Mouse (Mus musculus): ENCODE results near the gene Efcab10. TPM values are rescaled to one million over a fixed set of nuclear protein-coding genes. Genes with fewer than 3 reads are reported as not detected.

The Efcab10 gene
- polyA plus RNA-seq (2011; ENCODE audit: insufficient read depth, insufficient read length, low read depth, missing spikeins): 2.1 and 4.7 TPM in 2 replicates

DNA sequence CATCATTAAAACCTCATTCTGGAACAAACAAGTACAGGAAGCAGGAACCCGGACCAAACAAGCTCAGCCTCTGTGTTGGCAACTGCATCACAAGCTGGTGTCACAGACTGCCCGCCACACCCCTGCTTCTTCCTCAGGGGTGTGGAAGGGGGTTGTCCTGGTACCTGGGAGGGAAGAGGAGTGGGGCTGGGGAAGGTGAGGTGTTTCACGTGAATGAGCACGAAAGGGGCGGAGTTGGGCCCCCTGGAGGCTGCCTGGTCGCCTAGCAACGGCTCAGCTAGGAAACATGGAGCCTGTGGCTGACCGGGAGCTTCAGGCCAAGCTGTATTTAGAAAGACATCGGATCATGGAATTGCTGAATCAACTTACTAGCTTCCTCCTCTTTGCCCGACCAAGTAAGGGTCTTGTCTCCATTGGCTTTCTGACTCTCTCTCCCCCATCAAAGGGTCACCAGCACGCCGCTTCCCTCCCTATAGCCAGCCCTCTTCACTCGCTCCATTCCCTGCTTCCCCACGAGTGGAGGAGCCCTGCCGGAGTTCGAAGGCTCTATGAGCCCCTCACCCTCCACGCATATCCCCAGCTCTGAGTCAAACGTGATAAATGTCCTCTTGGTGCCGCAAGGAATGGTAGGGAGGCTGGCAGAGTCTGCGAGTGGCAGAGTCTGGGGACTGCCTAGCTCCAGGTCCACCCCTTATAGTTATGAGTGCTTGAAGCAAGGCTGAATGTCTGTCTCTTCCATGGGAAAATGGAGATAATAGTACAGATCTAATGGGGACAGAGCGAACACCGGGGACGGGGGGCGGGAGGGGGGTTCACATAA, at the start of gene Efcab10:
Gene Efcab10 (plus strand): TSS at position 51 of the 820 bp plus-strand sequence.
- Histone ChIP-seq H3K4me3 (ENCODE audit: low read depth, low read length) (peak within 1 kb of the TSS; percentile 57), H3K9ac (ENCODE audit: low read depth, poor library complexity, severe bottlenecking) (peak within 1 kb of the TSS; percentile 36; the same call in 1 of the 2 replicates), H3K36me3 (ENCODE audit: control insufficient read depth, insufficient read depth, low read length, poor library complexity, severe bottlenecking) (no peaks in the 10 kb centered on the region), H3K4me1 (ENCODE audit: control insufficient read depth, insufficient read depth, low read length) (peaks cover 2% of the 10 kb centered on the region), H3K27me3 (ENCODE audit: control insufficient read depth, insufficient read depth, low read length, poor library complexity, severe bottlenecking) (no peaks in the 10 kb centered on the region), H3K27ac (ENCODE audit: insufficient read depth, low read length) (no peak within 1 kb of the TSS), H3K9me3 (replicated peaks; ENCODE audit: control insufficient read depth, insufficient read depth, low read length, poor library complexity, severe bottlenecking) (no peaks in the 10 kb centered on the region)
- TF ChIP-seq POLR2A (IDR thresholded peaks at IDR 0.05; ENCODE audit: insufficient read depth, low read length) (no peak), EP300 (IDR thresholded peaks at IDR 0.05; ENCODE audit: insufficient read depth, low read depth, low read length) (peak; percentile 53; the same call in 1 of the 2 replicates), CTCF (IDR thresholded peaks at IDR 0.05; ENCODE audit: low read depth, low read length) (no peak)

GRCm38 (mm10) chr12:33344970-33345772, 49.5 kb upstream of the Efcab10 start:
- no peaks in the 10 kb centered on the region for H3K27me3 ChIP-seq (ENCODE audit: control insufficient read depth, insufficient read depth, low read length, poor library complexity, severe bottlenecking)
- H3K4me3 ChIP-seq (ENCODE audit: low read depth, low read length): peak overlapping the region; percentile 25
- peak overlapping the region; percentile 6; the same call in 1 of the 2 replicates for H3K9ac ChIP-seq (ENCODE audit: low read depth, poor library complexity, severe bottlenecking)
- H3K4me1 ChIP-seq (ENCODE audit: control insufficient read depth, insufficient read depth, low read length): no peaks in the 10 kb centered on the region
- TF ChIP-seq CTCF (IDR thresholded peaks at IDR 0.05; ENCODE audit: low read depth, low read length) (no peak), EP300 (IDR thresholded peaks at IDR 0.05; ENCODE audit: insufficient read depth, low read depth, low read length) (peak; percentile 89), POLR2A (IDR thresholded peaks at IDR 0.05; ENCODE audit: insufficient read depth, low read length) (no peak)
- peak overlapping the region; percentile 15 for H3K27ac ChIP-seq (ENCODE audit: insufficient read depth, low read length)
- H3K9me3 ChIP-seq (replicated peaks; ENCODE audit: control insufficient read depth, insufficient read depth, low read length, poor library complexity, severe bottlenecking): no peaks in the 10 kb centered on the region
- no peaks in the 10 kb centered on the region for H3K36me3 ChIP-seq (ENCODE audit: control insufficient read depth, insufficient read depth, low read length, poor library complexity, severe bottlenecking)

- Histone ChIP-seq H3K27me3 (ENCODE audit: control insufficient read depth, insufficient read depth, low read length, poor library complexity, severe bottlenecking) (no peaks in the 10 kb centered on the region), H3K27ac (ENCODE audit: insufficient read depth, low read length) (peak overlapping the region; percentile 15; the same call in 1 of the 2 replicates), H3K36me3 (ENCODE audit: control insufficient read depth, insufficient read depth, low read length, poor library complexity, severe bottlenecking) (no peaks in the 10 kb centered on the region), H3K4me1 (ENCODE audit: control insufficient read depth, insufficient read depth, low read length) (no peaks in the 10 kb centered on the region), H3K9ac (ENCODE audit: low read depth, poor library complexity, severe bottlenecking) (peak overlapping the region; percentile 6; the same call in 1 of the 2 replicates), H3K9me3 (replicated peaks; ENCODE audit: control insufficient read depth, insufficient read depth, low read length, poor library complexity, severe bottlenecking) (no peaks in the 10 kb centered on the region), H3K4me3 (ENCODE audit: low read depth, low read length) (peak overlapping the region; percentile 25)
- TF ChIP-seq EP300 (IDR thresholded peaks at IDR 0.05; ENCODE audit: insufficient read depth, low read depth, low read length) (peak; percentile 73), CTCF (IDR thresholded peaks at IDR 0.05; ENCODE audit: low read depth, low read length) (no peak), POLR2A (IDR thresholded peaks at IDR 0.05; ENCODE audit: insufficient read depth, low read length) (no peak)
Measured at GRCm38 (mm10) chr12:33345773-33346435, 48.8 kb upstream of the Efcab10 start.

GRCm38 (mm10) chr12:33352671-33353070, 42.0 kb upstream of the Efcab10 start:
- H3K4me3 ChIP-seq (ENCODE audit: low read depth, low read length): no peak overlapping the region
- no peak for TF ChIP-seq POLR2A (IDR thresholded peaks at IDR 0.05; ENCODE audit: insufficient read depth, low read length)
- TF ChIP-seq CTCF (IDR thresholded peaks at IDR 0.05; ENCODE audit: low read depth, low read length): no peak
- no peak for TF ChIP-seq EP300 (IDR thresholded peaks at IDR 0.05; ENCODE audit: insufficient read depth, low read depth, low read length)
- H3K36me3 ChIP-seq (ENCODE audit: control insufficient read depth, insufficient read depth, low read length, poor library complexity, severe bottlenecking): no peaks in the 10 kb centered on the region
- H3K27me3 ChIP-seq (ENCODE audit: control insufficient read depth, insufficient read depth, low read length, poor library complexity, severe bottlenecking): no peaks in the 10 kb centered on the region
- H3K27ac ChIP-seq (ENCODE audit: insufficient read depth, low read length): no peak overlapping the region
- H3K9me3 ChIP-seq (replicated peaks; ENCODE audit: control insufficient read depth, insufficient read depth, low read length, poor library complexity, severe bottlenecking): no peaks in the 10 kb centered on the region
- H3K4me1 ChIP-seq (ENCODE audit: control insufficient read depth, insufficient read depth, low read length): no peaks in the 10 kb centered on the region
- H3K9ac ChIP-seq (ENCODE audit: low read depth, poor library complexity, severe bottlenecking): no peak overlapping the region

GRCm38 (mm10) chr12:33358345-33358744, 36.3 kb upstream of the Efcab10 start:
- H3K27me3 ChIP-seq (ENCODE audit: control insufficient read depth, insufficient read depth, low read length, poor library complexity, severe bottlenecking): no peaks in the 10 kb centered on the region
- TF ChIP-seq EP300 (IDR thresholded peaks at IDR 0.05; ENCODE audit: insufficient read depth, low read depth, low read length) (no peak), POLR2A (IDR thresholded peaks at IDR 0.05; ENCODE audit: insufficient read depth, low read length) (no peak), CTCF (IDR thresholded peaks at IDR 0.05; ENCODE audit: low read depth, low read length) (no peak)
- H3K4me3 ChIP-seq (ENCODE audit: low read depth, low read length): no peak overlapping the region
- H3K27ac ChIP-seq (ENCODE audit: insufficient read depth, low read length): no peak overlapping the region
- no peaks in the 10 kb centered on the region for H3K36me3 ChIP-seq (ENCODE audit: control insufficient read depth, insufficient read depth, low read length, poor library complexity, severe bottlenecking)
- H3K9ac ChIP-seq (ENCODE audit: low read depth, poor library complexity, severe bottlenecking): no peak overlapping the region
- H3K4me1 ChIP-seq (ENCODE audit: control insufficient read depth, insufficient read depth, low read length): no peaks in the 10 kb centered on the region
- no peaks in the 10 kb centered on the region for H3K9me3 ChIP-seq (replicated peaks; ENCODE audit: control insufficient read depth, insufficient read depth, low read length, poor library complexity, severe bottlenecking)

Data from ES-Bruce4 (cell line).